Mouse (Mus musculus) common myeloid progenitor, adult 5-6 weeks (primary cell): ENCODE data around the gene Ccdc28b. TPM values are rescaled to one million over a fixed set of nuclear protein-coding genes. Genes with fewer than 3 reads are reported as not detected.

Experiments
- ATAC-seq: replicated peaks from 2 replicates; pipeline ENCODE4 v1.8.0; 2016; ENCODE audit warnings: low read depth, mild to moderate bottlenecking, moderate TSS enrichment, inconsistent platforms; ENCODE audit not compliant: poor library complexity, severe bottlenecking
- total RNA-seq: library from RNA; stranded (forward); fragments of 200-1000, 187-1606 nt; gene quantifications from 2 replicates; pipeline ENCODE4 v1.2.3, GENCODE M21; 2017

Gene Ccdc28b
- total RNA-seq, 1 experiment from 2014 or later: 59.3 TPM

- ATAC-seq: no peak
Measured at GRCm38 (mm10) chr4:129588865-129589264, 34.9 kb downstream of the Ccdc28b start.

- ATAC-seq: no peak
Measured at GRCm38 (mm10) chr4:129586943-129587342, 36.8 kb downstream of the Ccdc28b start.

GRCm38 (mm10) chr4:129585773-129586172 lies 38.0 kb downstream of the Ccdc28b start:
- no peak for ATAC-seq

GRCm38 (mm10) chr4:129584884-129585608 lies 38.7 kb downstream of the Ccdc28b start:
- peak; percentile 90 for ATAC-seq

GRCm38 (mm10) chr4:129584370-129584769 lies 39.4 kb downstream of the Ccdc28b start:
- no peak for ATAC-seq

- ATAC-seq: no peak
Measured at GRCm38 (mm10) chr4:129582251-129582650, 41.5 kb downstream of the Ccdc28b start.

GRCm38 (mm10) chr4:129580347-129580746 lies 43.4 kb downstream of the Ccdc28b start:
- ATAC-seq: no peak

GRCm38 (mm10) chr4:129578466-129578865 lies 45.3 kb downstream of the Ccdc28b start, which contains the start of gene Fam167b:
Gene Fam167b, minus strand, starts transcription at chr4:129578549.
- ATAC-seq: no peak

GRCm38 (mm10) chr4:129577688-129578087 lies 46.1 kb downstream of the Ccdc28b start:
- ATAC-seq: no peak

- peak; percentile 60 for ATAC-seq
Measured at GRCm38 (mm10) chr4:129576863-129577491, 46.8 kb downstream of the Ccdc28b start.

- peak; percentile 85 for ATAC-seq
Measured at GRCm38 (mm10) chr4:129575171-129575844, 48.4 kb downstream of the Ccdc28b start.

- 0 out of 2 replicates have a peak, but pooled peaks have one; percentile 23 for ATAC-seq
Measured at GRCm38 (mm10) chr4:129573430-129573829, 50.3 kb downstream of the Ccdc28b start, which contains the start of gene Lck. Gene Lck, minus strand, starts transcription at chr4:129573641.

GRCm38 (mm10) chr4:129573093-129573370 lies 50.7 kb downstream of the Ccdc28b start:
- ATAC-seq: no peak

GRCm38 (mm10) chr4:129572236-129573092 lies 51.3 kb downstream of the Ccdc28b start:
- no peak for ATAC-seq

GRCm38 (mm10) chr4:129571551-129572084 lies 52.1 kb downstream of the Ccdc28b start:
- no peak for ATAC-seq

GRCm38 (mm10) chr4:129570028-129570427 lies 53.7 kb downstream of the Ccdc28b start:
- no peak for ATAC-seq
